Mouse (Mus musculus) MEL (cell line): Measurements from ENCODE around the gene Sdr42e1. TPM values are rescaled to one million over a fixed set of nuclear protein-coding genes. Genes with fewer than 3 reads are reported as not detected.

Source experiments
- DNase-seq: peaks from one replicate; pipeline ENCODE4 v3.0.0; 2011; ENCODE audit warnings: low read depth, low spot score
- H3K27ac ChIP-seq: 2 replicates; pipeline ENCODE4 v1.5.1; 2012; ENCODE audit warnings: low read depth, mild to moderate bottlenecking, control low read depth, low read length, moderate library complexity; ENCODE audit not compliant: control insufficient read depth
- H3K27me3 ChIP-seq, 2 experiments: fragments of 150-350 bp in 1 of 2; sonication (generic) in 1 of 2; 2 replicates each; pipeline ENCODE4 v1.6.1; 2012; ENCODE audit warnings: low read length in 2 of 2, mild to moderate bottlenecking in 2 of 2, improper control_type of control experiment in 1 of 2, moderate library complexity in 1 of 2; ENCODE audit not compliant: insufficient read depth in 2 of 2, control insufficient read depth in 1 of 2
- H3K36me3 ChIP-seq, 2 experiments: 2 replicates each; pipeline ENCODE4 v1.6.1; 2012 to 2014; ENCODE audit warnings: low read length in 2 of 2, improper control_type of control experiment in 1 of 2, inconsistent platforms in 1 of 2, mild to moderate bottlenecking in 1 of 2; ENCODE audit not compliant: insufficient read depth in 2 of 2, control insufficient read depth in 1 of 2
- H3K4me1 ChIP-seq, 2 experiments: fragments of 150-350 bp in 1 of 2; sonication (generic) in 1 of 2; 2 replicates each; pipeline ENCODE4 v1.6.1; 2012; ENCODE audit warnings: low read length in 2 of 2, improper control_type of control experiment in 1 of 2, mild to moderate bottlenecking in 1 of 2; ENCODE audit not compliant: insufficient read depth in 2 of 2, control insufficient read depth in 1 of 2
- H3K4me3 ChIP-seq, 2 experiments: fragments of 150-350 bp in 1 of 2; sonication (generic) in 1 of 2; 2 replicates each; pipeline ENCODE4 v1.5.1; 2012; ENCODE audit warnings: low read depth in 2 of 2, low read length in 2 of 2, mild to moderate bottlenecking in 2 of 2, moderate library complexity in 2 of 2, control low read depth in 1 of 2, improper control_type of control experiment in 1 of 2; ENCODE audit not compliant: control insufficient read depth in 1 of 2, insufficient read depth in 1 of 2
- H3K79me2 ChIP-seq: 2 replicates; pipeline ENCODE4 v1.6.1; 2012; ENCODE audit warnings: mild to moderate bottlenecking, low read length, moderate library complexity; ENCODE audit not compliant: control insufficient read depth, poor library complexity, insufficient read depth
- H3K9ac ChIP-seq: 2 replicates; pipeline ENCODE4 v1.6.1; 2012; ENCODE audit warnings: low read depth, mild to moderate bottlenecking, control low read depth, low read length, moderate library complexity; ENCODE audit not compliant: control insufficient read depth, poor library complexity, severe bottlenecking
- H3K9me3 ChIP-seq: fragments of 150-350 bp; sonication (generic); replicated peaks from 2 replicates; pipeline ENCODE4 v1.6.1; 2012; ENCODE audit warnings: mild to moderate bottlenecking, low read length, improper control_type of control experiment, moderate library complexity; ENCODE audit not compliant: insufficient read depth
- CTCF ChIP-seq, 3 experiments: IDR thresholded peaks in 2 of 3; conservative IDR thresholded peaks in 1 of 3; 2 replicates each; pipeline ENCODE4 v1.5.1; 2011 to 2012; ENCODE audit warnings: low read length in 3 of 3, low read depth in 2 of 3, mild to moderate bottlenecking in 2 of 3, improper control_type of control experiment in 1 of 3, inconsistent platforms in 1 of 3, mixed read lengths in 1 of 3, moderate library complexity in 1 of 3; ENCODE audit not compliant: control insufficient read depth in 1 of 3, insufficient read depth in 1 of 3, poor library complexity in 1 of 3, severe bottlenecking in 1 of 3
- ETS1 ChIP-seq: IDR thresholded peaks from 2 replicates; pipeline ENCODE4 v1.6.1; 2012; ENCODE audit warnings: low read depth, mild to moderate bottlenecking, inconsistent platforms, low read length, improper control_type of control experiment, moderate library complexity
- HCFC1 ChIP-seq: IDR thresholded peaks from 2 replicates; pipeline ENCODE4 v1.6.1; 2012; ENCODE audit warnings: low read depth, mild to moderate bottlenecking, inconsistent platforms, low read length, improper control_type of control experiment, moderate library complexity
- KAT2A ChIP-seq: conservative IDR thresholded peaks from 2 replicates; pipeline ENCODE4 v1.6.1; 2012; ENCODE audit warnings: low read depth, low read length, improper control_type of control experiment, inconsistent platforms
- MAX ChIP-seq: IDR thresholded peaks from 2 replicates; pipeline ENCODE4 v1.6.1; 2011; ENCODE audit warnings: low read length, improper control_type of control experiment
- MAZ ChIP-seq: IDR thresholded peaks from 2 replicates; pipeline ENCODE4 v1.6.1; 2012; ENCODE audit warnings: low read depth, mild to moderate bottlenecking, inconsistent platforms, low read length, improper control_type of control experiment
- MEF2A ChIP-seq: IDR thresholded peaks from 2 replicates; pipeline ENCODE4 v1.6.1; 2014; ENCODE audit warnings: low read depth, mild to moderate bottlenecking, inconsistent platforms, low read length, improper control_type of control experiment; ENCODE audit not compliant: poor library complexity, insufficient replicate concordance, severe bottlenecking; ENCODE audit errors: extremely low read depth
- MXI1 ChIP-seq: IDR thresholded peaks from 2 replicates; pipeline ENCODE4 v1.6.1; 2011; ENCODE audit warnings: mild to moderate bottlenecking, low read depth, low read length, improper control_type of control experiment
- MYC ChIP-seq: IDR thresholded peaks from 2 replicates; pipeline ENCODE4 v1.6.1; 2011; ENCODE audit warnings: low read depth, mild to moderate bottlenecking, low read length, improper control_type of control experiment, moderate library complexity
- NELFE ChIP-seq: IDR thresholded peaks from 2 replicates; pipeline ENCODE4 v1.6.1; 2011; ENCODE audit warnings: low read depth, low read length, improper control_type of control experiment
- NRF1 ChIP-seq: IDR thresholded peaks from 2 replicates; pipeline ENCODE4 v1.6.1; 2014; ENCODE audit warnings: low read depth, mild to moderate bottlenecking, inconsistent platforms, low read length, improper control_type of control experiment, moderate library complexity; ENCODE audit not compliant: poor library complexity, insufficient read depth, severe bottlenecking
- POLR2AphosphoS2 ChIP-seq: IDR thresholded peaks from 2 replicates; pipeline ENCODE4 v1.6.1; 2011; ENCODE audit warnings: low read length, improper control_type of control experiment
- SIN3A ChIP-seq: IDR thresholded peaks from 2 replicates; pipeline ENCODE4 v1.6.1; 2012; ENCODE audit warnings: low read length, improper control_type of control experiment, inconsistent platforms
- SMC3 ChIP-seq: IDR thresholded peaks from 2 replicates; pipeline ENCODE4 v1.6.1; 2011; ENCODE audit warnings: low read depth, low read length, improper control_type of control experiment
- TBP ChIP-seq: IDR thresholded peaks from 2 replicates; pipeline ENCODE4 v1.8.0; 2011; ENCODE audit warnings: low read depth, low read length, improper control_type of control experiment
- UBTF ChIP-seq: IDR thresholded peaks from 2 replicates; pipeline ENCODE4 v1.6.1; 2012; ENCODE audit warnings: low read depth, mild to moderate bottlenecking, inconsistent platforms, low read length, improper control_type of control experiment, moderate library complexity, borderline replicate concordance; ENCODE audit not compliant: insufficient read depth
- USF1 ChIP-seq: IDR thresholded peaks from 2 replicates; pipeline ENCODE4 v1.6.1; 2014; ENCODE audit warnings: low read depth, mild to moderate bottlenecking, inconsistent platforms, low read length, improper control_type of control experiment, moderate library complexity
- USF2 ChIP-seq, 2 experiments: IDR thresholded peaks; 2 replicates each; pipeline ENCODE4 v1.6.1; 2011 to 2012; ENCODE audit warnings: improper control_type of control experiment in 2 of 2, low read length in 2 of 2, borderline replicate concordance in 1 of 2, inconsistent platforms in 1 of 2, low read depth in 1 of 2, mild to moderate bottlenecking in 1 of 2; ENCODE audit not compliant: insufficient read depth in 1 of 2
- polyA plus RNA-seq, 2 experiments: library from polyadenylated mRNA; stranded (reverse) in 1 of 2; unstranded in 1 of 2; fragments of >175 nt in 1 of 2; fragments of >200 nt in 1 of 2; gene quantifications; 2 replicates each; pipeline versions ENCODE4 v1.2.1 to v1.2.4; 2012; ENCODE audit warnings: low replicate concordance in 2 of 2, low read depth in 1 of 2; ENCODE audit not compliant: insufficient read length in 2 of 2, insufficient read depth in 1 of 2, missing spikeins in 1 of 2
- total RNA-seq: library from RNA; depleted of rRNA; stranded (reverse); fragments of 300-350 nt; gene quantifications from 2 replicates; pipeline ENCODE4 v1.2.3, GENCODE M21; 2012

The Sdr42e1 gene
- total and polyA plus RNA-seq, 3 experiments = not detected

DNA sequence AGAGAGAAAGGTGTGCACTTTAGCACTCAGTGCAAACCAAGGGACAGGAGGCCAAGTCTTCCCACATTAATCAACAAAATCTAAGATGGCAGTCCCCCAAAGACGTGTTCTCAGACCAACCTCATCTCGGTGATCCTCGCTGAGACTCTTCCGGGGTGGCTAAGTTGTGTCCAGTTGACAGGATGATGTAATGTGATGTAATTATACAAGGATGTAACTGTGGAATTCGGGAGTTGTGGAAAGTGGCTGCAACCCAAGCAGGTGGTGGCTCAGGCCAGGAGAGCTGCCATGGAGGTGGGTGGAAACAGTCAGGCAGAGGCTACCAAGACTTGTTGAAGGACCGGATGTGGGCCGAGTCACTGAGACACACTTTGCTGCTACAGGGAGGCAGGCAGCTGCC lies 14.4 kb upstream of the Sdr42e1 start:
- H3K9me3 ChIP-seq = no peaks in the 10 kb centered on the region
- no peaks in the 10 kb centered on the region for H3K4me1 ChIP-seq
- no peaks in the 10 kb centered on the region for H3K79me2 ChIP-seq
- DNase-seq = no peak
- H3K36me3 ChIP-seq = no peaks in the 10 kb centered on the region
- no peak overlapping the region for H3K4me3 ChIP-seq
- TF ChIP-seq MYC (no peak), KAT2A (no peak), MAZ (no peak), SIN3A (no peak), NELFE (no peak), UBTF (no peak)
- no peak overlapping the region for H3K9ac ChIP-seq
- H3K27me3 ChIP-seq = peaks cover 0 to 1% of the 10 kb centered on the region in 2 experiments; a peak in 1 of 4 replicates
- no peak overlapping the region for H3K27ac ChIP-seq

DNA sequence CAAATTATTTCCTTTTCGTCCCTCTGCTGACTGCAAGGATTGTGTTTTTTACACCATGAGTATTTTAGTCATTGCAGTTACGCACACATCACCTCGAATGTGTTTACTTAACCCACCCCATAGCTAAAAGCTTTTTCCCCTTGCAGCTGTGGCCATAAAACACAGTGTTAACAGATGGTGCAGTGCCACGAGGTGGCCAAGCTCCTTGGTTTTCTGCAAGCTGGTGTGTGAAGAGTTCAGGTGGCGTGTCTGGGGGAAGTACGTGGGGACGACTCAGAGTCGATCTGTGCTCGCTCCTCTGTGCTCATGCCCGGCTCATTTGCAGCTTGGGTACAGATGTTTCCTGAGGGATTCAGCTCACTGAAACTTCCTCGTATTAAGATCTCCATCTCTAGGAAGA lies 11.0 kb upstream of the Sdr42e1 start:
- Histone ChIP-seq H3K4me3 (no peak overlapping the region), H3K79me2 (no peaks in the 10 kb centered on the region), H3K9me3 (no peaks in the 10 kb centered on the region), H3K9ac (no peak overlapping the region), H3K4me1 (no peaks in the 10 kb centered on the region), H3K27ac (no peak overlapping the region), H3K27me3 (peaks cover 0 to 1% of the 10 kb centered on the region in 2 experiments; a peak in 1 of 4 replicates), H3K36me3 (no peaks in the 10 kb centered on the region)
- no peak for TF ChIP-seq MAZ
- no peak for TF ChIP-seq MAX
- TF ChIP-seq USF1 = no peak
- no peak for TF ChIP-seq POLR2AphosphoS2
- TF ChIP-seq CTCF (IDR thresholded peaks at IDR 0.05 in 2 of 3, conservative IDR thresholded peaks at IDR 0.05 in 1 of 3; ENCODE audit: control insufficient read depth in 1 of 3, insufficient read depth in 1 of 3, low read depth in 2 of 3, low read length in 3 of 3, poor library complexity in 1 of 3, severe bottlenecking in 1 of 3) = no peak
- no peak for TF ChIP-seq HCFC1
- TF ChIP-seq USF2 (IDR thresholded peaks at IDR 0.05; ENCODE audit: borderline replicate concordance in 1 of 2, insufficient read depth in 1 of 2, low read depth in 1 of 2, low read length in 2 of 2) = no peak
- no peak for TF ChIP-seq SMC3
- TF ChIP-seq UBTF = no peak
- no peak for TF ChIP-seq TBP
- TF ChIP-seq MEF2A = no peak
- TF ChIP-seq NRF1 = no peak
- TF ChIP-seq ETS1 = no peak
- TF ChIP-seq SIN3A = no peak
- TF ChIP-seq MXI1 = no peak
- TF ChIP-seq MYC = no peak
- no peak for DNase-seq
